Mouse (Mus musculus) megakaryocyte, embryonic 14.5 days (primary cell): Measurements from ENCODE around the gene Chp1.

ENCODE experiments used
- FLI1 ChIP-seq: IDR thresholded peaks from 2 replicates; pipeline ENCODE4 v1.6.1; 2012; ENCODE audit warnings: low read length, inconsistent platforms, mixed read lengths
- GATA1 ChIP-seq: IDR thresholded peaks from 3 replicates; pipeline ENCODE4 v1.6.1; 2012; ENCODE audit warnings: mixed read lengths, low read length, inconsistent platforms, borderline replicate concordance

DNA sequence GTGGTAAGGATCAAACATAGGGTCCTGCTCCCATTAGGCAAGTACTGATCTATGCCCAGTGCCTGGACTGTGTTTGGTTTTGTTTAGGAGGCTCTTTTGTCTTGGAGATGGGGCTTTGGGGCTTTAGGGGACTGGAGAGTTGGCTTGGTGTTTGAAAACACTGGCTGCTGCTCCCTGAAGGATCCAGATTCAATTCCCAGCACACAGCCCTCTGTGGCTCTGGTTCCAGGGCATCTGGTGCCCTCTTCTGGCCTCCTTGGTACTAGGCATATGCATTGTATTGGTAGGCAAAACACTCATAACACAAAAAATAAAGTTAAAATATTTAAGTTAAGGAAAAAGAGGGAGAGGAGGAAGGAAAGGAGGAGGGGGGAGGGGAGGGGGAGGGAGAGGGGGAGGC is 40.4 kb upstream of the Chp1 start:
- no peak for TF ChIP-seq GATA1
- no peak for TF ChIP-seq FLI1
